Mouse (Mus musculus): Measurements from ENCODE around the gene Aoc2.
"Not testable (repeated sequence)": the region's sequence is repeated elsewhere in the genome, so short reads cannot be mapped to it uniquely, and the experiment has no call there.

The Aoc2 gene

GRCm38 (mm10) chr11:101315665-101316500 lies 9.0 kb upstream of the Aoc2 start, which contains the start of gene Psme3:
Gene Psme3 (plus strand): TSS chr11:101316213.
- DNase-seq (ENCODE audit: low spot score): peak; percentile 79

DNA sequence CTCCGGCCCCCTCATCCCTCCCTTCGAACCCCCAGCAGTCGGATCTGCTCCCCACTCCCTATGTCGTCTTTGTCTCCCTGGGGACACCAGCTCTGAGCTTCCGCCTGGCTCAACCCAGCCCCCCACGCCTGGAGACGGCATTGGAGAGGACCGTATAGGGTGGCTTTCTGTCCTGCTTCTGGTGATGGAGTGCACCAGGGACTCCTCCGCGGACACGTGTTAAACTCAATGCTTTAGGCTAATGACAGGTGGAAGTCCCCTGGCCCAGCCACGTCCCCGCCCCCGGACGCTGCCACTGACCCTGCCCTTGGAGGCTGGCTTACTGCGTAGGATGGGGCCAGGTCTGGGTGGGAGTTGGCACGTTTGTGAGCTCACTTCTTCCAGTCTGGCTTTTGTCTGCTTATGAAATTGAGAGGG lies 8.4 kb upstream of the Aoc2 start:
- DNase-seq (ENCODE audit: low spot score): no peak

DNA sequence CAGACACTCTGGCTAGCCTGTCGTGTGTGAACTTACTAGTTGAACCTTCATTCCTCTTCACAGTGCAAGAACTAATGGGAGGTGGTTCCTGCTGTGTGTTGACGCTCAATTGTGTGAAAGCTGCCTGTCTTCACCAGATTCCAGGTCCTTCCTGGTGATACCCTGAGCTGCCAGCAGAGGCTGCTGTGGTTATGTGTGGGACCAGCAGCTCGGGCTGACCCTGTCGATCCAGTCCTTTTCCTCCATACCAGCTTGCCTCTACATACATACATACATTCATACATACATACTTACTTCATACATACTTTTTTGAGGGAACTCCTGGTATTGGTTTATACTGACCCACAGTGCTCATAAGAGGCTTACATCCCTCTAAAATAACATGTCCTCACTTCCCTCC lies 1.3 kb upstream of the Aoc2 start:
- DNase-seq (ENCODE audit: low spot score): no peak

DNA sequence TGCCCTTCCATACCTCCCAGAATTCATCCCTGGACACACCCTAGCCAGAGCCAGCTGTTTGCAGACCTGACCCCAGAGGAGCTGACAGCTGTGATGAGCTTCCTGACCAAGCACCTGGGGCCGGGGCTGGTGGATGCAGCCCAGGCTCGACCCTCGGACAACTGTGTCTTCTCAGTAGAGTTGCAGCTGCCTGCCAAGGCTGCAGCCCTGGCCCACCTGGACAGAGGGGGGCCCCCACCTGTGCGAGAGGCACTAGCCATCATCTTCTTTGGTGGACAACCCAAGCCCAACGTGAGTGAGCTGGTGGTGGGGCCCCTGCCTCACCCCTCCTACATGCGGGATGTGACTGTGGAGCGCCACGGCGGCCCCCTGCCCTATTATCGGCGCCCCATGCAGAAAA lies 338 bp downstream of the Aoc2 start:
- not testable (repeated sequence) for DNase-seq (ENCODE audit: low spot score)

GRCm38 (mm10) chr11:101326147-101326546 lies 1.3 kb downstream of the Aoc2 start:
- no peak for DNase-seq (ENCODE audit: low spot score)

DNA sequence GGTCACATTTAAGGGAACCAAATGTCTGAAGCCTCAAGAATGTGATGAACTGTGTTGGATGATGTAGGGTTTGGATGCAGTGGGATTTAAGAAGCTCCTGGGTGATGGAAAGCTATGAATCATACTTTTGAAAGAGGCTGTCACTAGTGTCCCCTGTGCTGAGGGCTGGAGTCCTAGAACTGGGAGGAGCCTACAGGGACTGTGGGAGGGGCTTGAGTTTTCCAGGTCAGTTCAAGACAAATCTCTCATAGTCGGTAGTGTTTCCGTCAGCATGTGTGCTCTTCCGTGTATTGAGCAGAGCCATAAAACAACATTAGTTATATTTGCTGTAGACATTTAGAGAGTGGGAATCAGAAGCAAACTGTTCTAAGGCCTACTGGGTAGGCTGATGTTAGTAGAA lies 2.4 kb downstream of the Aoc2 start:
- no peak for DNase-seq (ENCODE audit: low spot score)

DNA sequence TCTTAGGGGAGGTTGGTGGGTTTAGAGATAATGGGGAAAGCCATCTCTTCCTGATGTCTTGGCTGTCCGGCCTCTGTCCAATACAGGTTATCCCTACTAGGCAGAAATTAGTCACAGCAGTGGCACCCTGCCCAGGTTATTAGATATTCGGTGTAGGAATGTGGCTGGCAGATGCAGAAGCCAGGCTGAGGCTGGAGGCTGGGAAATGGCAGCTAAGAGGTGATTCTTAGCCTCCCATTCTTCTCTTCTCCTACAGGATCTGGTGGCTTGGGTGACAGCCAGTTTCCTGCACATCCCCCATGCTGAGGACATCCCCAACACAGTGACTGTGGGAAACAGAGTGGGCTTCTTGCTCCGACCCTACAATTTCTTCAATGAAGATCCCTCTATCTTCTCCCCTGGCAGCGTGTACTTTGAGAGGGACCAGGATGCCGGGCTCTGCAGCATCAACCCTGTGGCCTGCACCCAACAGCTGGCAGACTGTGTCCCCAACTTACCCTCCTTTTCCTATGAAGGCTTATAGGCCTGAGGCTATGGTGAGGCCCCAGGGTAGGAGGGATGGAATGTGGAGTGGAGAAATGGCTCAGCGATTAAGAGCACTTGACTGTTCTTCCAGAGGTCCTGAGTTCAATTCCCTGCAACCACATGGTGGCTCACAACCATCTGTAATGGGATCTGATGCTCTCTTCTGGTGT lies 4.2 kb downstream of the Aoc2 start:
- no peak for DNase-seq (ENCODE audit: low spot score)

GRCm38 (mm10) chr11:101330371-101330924 lies 5.6 kb downstream of the Aoc2 start, which contains the start of gene Aoc3:
Gene Aoc3 (plus strand): TSS chr11:101330605.
- no peak for DNase-seq (ENCODE audit: low spot score)

DNA sequence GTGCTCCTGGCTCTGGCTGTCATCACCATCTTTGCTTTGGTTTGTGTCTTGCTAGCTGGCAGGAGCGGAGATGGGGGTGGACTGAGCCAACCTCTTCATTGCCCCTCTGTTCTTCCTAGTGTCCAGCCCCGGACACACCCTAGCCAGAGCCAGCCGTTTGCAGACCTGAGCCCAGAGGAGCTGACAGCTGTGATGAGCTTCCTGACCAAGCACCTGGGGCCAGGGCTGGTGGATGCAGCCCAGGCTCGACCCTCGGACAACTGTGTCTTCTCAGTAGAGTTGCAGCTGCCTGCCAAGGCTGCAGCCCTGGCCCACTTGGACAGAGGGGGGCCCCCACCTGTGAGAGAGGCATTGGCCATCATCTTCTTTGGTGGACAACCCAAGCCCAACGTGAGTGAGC lies 6.1 kb downstream of the Aoc2 start:
- DNase-seq (ENCODE audit: low spot score): not testable (repeated sequence)

DNA sequence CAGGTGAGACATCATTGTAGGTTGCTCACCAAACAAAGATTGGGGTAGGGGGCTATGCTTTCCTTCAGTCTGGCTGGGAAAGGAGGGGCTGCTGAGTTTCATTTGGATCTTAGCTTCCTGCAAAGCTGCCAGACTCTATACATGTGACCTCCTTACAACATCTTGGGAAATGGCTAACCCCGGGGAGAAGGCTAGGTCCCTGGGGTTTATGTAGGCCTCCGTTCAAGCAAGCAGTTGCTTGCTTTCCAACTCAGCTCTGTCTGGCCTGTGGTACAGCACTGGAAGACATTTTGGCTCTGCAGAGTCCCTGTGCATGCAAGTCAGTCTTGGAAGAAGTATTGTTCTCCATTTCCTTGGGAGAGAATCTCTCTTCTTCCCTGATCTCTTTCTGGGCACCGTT lies 7.7 kb downstream of the Aoc2 start:
- no peak for DNase-seq (ENCODE audit: low spot score)

GRCm38 (mm10) chr11:101334023-101334422 lies 9.2 kb downstream of the Aoc2 start:
- DNase-seq (ENCODE audit: low spot score): no peak

GRCm38 (mm10) chr11:101334516-101334915 lies 9.7 kb downstream of the Aoc2 start:
- DNase-seq (ENCODE audit: low spot score): no peak

GRCm38 (mm10) chr11:101335685-101336084 lies 10.8 kb downstream of the Aoc2 start:
- DNase-seq (ENCODE audit: low spot score): no peak

GRCm38 (mm10) chr11:101338123-101338760 lies 13.4 kb downstream of the Aoc2 start:
- DNase-seq (ENCODE audit: low spot score): no peak

DNA sequence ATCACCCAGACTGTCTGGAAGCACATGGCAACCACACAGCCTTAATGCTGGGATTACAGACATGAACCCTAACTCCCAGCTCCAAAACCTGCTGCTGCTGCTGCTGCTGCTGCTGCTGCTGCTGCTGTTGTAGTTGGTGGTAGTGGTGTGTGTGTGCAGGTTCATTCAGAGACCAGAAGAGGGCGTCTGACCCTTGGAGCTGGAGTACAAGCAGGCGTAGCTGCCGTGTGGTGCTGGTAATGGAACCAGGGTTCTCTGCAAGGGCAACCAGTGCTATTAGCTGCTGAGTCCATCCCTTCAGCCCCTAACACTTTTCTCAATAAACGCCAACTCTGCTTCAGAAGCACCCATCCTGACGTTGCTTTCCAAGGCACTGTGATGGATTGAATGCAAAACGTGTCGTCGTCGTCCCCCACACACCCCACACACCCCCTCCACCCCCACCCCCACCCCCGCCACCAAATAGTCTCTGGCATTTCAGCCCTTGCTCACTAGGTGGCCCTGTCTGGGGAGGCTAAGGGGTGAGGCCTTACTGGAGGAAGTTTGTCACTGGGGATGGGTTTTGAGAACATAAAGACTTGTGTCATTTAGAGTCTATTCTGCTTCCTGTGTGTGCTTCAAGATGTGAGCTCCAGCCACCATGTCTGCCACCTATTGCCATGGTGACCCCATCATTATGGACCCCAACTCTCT lies 22.4 kb downstream of the Aoc2 start:
- DNase-seq (ENCODE audit: low spot score): no peak

GRCm38 (mm10) chr11:101348774-101349173 lies 23.9 kb downstream of the Aoc2 start:
- no peak for DNase-seq (ENCODE audit: low spot score)

DNA sequence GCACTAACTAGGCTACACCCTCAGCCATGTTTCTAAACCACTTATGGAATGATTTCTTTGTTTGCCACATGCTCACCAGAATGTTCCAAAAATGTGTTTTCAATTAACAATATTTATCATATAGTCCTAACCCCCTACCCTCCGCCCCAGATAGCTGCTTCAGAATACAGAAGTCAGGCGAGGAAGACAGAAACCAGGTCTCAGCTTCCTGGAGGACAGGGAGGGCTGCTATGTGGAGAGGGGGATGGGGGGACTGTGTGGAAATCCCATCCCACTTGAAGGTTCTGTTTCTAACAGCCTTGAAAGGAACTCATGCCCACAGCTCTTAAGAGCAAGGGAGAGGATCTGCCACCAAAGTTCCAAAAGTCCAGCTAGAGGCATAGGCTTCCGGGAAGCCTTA lies 24.4 kb downstream of the Aoc2 start:
- no peak for DNase-seq (ENCODE audit: low spot score)

DNA sequence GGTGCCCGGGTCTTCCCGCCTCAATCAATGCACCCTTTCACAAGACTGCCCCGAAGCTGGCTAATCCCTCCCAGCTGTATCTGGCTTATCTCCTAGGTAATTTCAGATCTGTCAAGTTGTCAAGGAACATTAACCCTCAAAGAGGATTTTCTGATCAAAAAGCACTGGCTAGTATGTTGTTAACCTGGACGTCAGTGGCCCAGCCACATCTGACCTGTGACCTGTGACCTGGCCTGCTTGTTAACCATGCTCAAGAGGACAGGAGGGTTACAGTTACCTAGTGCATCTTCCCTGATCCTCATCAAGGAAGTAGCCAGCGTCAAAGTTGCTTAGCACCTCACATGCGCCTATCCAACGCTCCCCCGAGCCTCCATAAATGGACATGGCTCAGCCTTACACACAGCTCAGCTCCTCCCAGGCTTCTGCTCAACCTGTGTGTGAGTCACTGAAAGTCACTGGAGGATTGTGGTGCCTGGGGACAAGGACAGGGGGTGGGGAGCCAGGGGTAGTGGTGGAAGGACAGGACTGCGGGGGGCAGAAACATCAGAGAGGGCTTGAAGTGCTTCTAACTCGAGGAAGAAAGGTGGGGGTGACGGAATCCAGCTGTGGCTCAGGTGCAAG lies 26.3 kb downstream of the Aoc2 start:
- DNase-seq (ENCODE audit: low spot score): no peak

DNA sequence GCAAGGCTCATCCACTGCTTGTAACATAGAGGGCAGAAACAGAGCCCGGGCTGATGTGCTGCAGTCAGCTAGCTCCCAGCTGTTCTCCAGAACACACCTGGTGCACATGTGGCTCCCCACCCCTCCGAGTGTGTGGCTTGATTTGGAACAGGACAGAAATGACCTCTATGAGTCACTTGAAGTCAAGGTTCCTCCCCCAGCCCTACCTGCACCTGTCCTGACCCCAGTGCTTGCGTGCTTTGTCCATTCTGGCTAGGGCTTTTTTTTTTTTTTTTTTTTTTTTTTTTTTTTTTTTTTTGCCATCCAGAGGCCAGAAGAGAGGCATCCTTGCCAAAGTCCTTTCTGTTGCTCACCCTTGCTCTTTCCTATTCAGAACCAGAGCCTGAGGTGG lies 26.9 kb downstream of the Aoc2 start:
- DNase-seq (ENCODE audit: low spot score): no peak

GRCm38 (mm10) chr11:101353436-101353835 lies 28.6 kb downstream of the Aoc2 start:
- DNase-seq (ENCODE audit: low spot score): no peak

GRCm38 (mm10) chr11:101354438-101355010 lies 29.7 kb downstream of the Aoc2 start:
- no peak for DNase-seq (ENCODE audit: low spot score)
